In genomic region chr15:27586093-27586480, GRCm38 (mm10) we compare ENCODE assay signal across 15 mouse cellular contexts.
"Had no signal": no experiment of that assay in that cellular context is flagged by ENCODE, and none has a peak within 500 bp of the region (broad histone marks: within the 10 kb centered on the region; RNA-seq: fewer than 3 reads in every experiment).

No protein-coding gene starts in this region.

- H3K36me3 ChIP-seq: midbrain, embryonic 15.5 days had no signal

- H3K9ac ChIP-seq: lung, embryonic 15.5 days; midbrain, embryonic 13.5 days; midbrain, embryonic 15.5 days; neural tube, embryonic 12.5 days; stomach, embryonic 15.5 days had no signal

- H3K27ac ChIP-seq: lung, embryonic 15.5 days; macrophage; midbrain, embryonic 13.5 days; midbrain, embryonic 15.5 days; neural tube, embryonic 12.5 days; stomach, embryonic 15.5 days; stomach, postnatal 0 days had no signal

- H3K4me1 ChIP-seq: lung, embryonic 15.5 days; stomach, embryonic 15.5 days had no signal

- H3K4me3 ChIP-seq: lung, embryonic 15.5 days; megakaryocyte, embryonic 14.5 days; midbrain, embryonic 13.5 days; midbrain, embryonic 15.5 days; neural tube, embryonic 12.5 days; stomach, embryonic 15.5 days had no signal

- H3K27me3 ChIP-seq: lung, embryonic 15.5 days; megakaryocyte, embryonic 14.5 days; midbrain, embryonic 13.5 days; midbrain, embryonic 15.5 days; neural tube, embryonic 12.5 days; stomach, embryonic 15.5 days had no signal

- DNase-seq: lung, postnatal 14 days; lung, postnatal 36 days; right cerebral cortex, postnatal 14 days; thymus, adult 2 months; thymus, postnatal 25 days; thymus, postnatal 4 days had no signal

- H3K9me3 ChIP-seq: lung, embryonic 15.5 days; megakaryocyte, embryonic 14.5 days; midbrain, embryonic 13.5 days; midbrain, embryonic 15.5 days; neural tube, embryonic 12.5 days; stomach, embryonic 15.5 days had no signal

- ATAC-seq: midbrain, embryonic 13.5 days; midbrain, embryonic 15.5 days had no signal

- H3K4me2 ChIP-seq: lung, embryonic 15.5 days; midbrain, embryonic 11.5 days; midbrain, embryonic 13.5 days; midbrain, embryonic 15.5 days; neural tube, embryonic 12.5 days; stomach, embryonic 15.5 days had no signal
